Mouse (Mus musculus): ENCODE data around the gene Cnr2.
A peak's percentile ranks its signal among the peaks of the same experiment; 100 is the strongest.
"Not testable (repeated sequence)": the region's sequence is repeated elsewhere in the genome, so short reads cannot be mapped to it uniquely, and the experiment has no call there.

Gene Cnr2

GRCm38 (mm10) chr4:135931832-135932231 lies 36.6 kb downstream of the Cnr2 start:
- no peak for DNase-seq (ENCODE audit: low read depth, low spot score)

DNA sequence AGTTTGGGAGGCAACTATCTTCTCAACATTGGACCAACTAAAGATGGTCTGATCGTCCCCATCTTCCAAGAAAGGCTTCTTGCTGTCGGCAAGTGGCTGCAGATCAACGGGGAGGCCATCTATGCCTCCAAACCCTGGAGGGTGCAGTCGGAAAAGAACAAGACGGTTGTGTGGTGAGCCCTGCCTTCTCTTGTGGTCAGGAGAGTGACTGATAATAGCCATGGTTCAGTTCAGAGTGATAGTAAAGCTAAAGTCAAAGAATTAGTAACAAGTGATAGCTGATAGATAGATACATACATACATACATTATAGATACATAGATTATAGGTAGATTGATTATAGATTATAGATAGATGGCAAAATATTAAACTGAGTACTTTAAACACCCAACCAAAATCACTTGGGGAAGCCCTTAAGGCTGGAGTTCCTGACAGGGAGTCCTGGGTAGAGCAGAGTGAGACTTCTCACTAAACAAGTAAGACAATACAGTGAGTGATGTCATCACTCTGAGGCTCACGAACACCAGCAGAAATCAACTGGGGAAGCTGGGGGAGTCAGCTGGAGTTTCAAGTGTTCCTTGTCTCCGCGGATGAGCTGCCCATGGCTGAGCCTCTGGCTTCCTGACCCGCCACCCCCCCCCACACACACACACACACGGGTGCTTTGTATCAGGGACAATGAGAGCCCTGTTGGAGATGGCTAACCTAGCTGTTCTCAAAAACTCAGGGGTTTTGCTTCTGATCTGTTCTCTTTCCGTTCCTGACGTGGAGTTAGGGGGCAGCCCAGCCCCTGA lies 39.7 kb downstream of the Cnr2 start:
- no peak for DNase-seq (ENCODE audit: low read depth, low spot score)

DNA sequence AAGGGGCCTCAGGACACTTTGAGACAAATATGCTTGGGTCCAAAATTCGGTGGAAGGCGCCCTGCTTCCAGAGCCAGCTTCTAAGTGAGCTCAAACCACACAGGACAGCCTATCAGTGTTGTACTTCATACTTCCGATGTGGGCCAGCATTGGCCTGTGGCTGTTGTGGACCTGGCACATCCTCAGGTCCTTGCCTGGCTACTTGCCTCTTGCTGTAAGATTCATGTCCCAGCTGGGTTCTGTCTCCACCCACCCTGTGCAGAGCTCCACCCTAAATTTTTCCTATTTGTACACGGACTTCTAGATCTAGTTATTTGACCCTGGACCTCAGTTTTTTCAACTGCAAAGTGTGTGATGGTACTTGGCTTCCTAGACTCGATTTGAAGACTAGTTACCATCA lies 40.3 kb downstream of the Cnr2 start:
- no peak for DNase-seq (ENCODE audit: low read depth, low spot score)

DNA sequence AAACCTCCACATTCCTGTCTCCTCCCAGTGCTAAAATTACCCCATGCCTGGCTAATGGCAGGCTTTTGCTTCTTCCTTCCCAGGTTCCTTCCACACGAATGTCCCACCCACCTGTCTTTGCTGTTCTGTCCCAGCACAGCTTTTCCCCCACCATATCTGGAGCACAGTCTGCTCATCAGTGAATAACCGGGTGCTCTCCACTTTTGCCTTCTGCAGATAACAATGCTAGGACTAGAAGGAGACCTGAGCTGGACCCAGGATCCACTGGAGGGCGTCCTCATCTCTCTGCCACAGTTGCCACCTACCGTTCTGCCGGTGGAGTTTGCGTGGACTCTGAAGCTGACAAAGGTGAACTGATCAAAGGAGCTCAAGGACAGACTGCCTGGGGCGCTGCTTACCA lies 43.7 kb downstream of the Cnr2 start:
- DNase-seq (ENCODE audit: low read depth, low spot score) = no peak

DNA sequence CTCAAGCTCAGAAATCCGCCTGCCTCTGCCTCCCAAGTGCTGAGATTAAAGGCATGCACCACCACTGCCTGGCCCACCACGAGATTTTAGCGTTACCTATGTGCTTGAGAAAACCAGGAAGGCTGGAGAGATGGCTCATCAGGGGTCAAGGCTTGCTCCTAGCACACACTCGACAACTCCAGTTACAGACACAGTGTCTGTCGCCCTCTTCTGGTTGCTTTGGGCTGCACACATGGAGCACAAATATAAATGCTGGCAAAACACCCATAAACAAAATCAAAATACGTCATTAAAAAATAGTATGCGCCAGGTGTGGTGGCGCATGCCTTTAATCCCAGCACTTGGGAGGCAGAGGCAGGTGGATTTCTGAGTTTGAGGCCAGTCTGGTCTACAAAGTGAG lies 45.8 kb downstream of the Cnr2 start:
- not testable (repeated sequence) for DNase-seq (ENCODE audit: low read depth, low spot score)

DNA sequence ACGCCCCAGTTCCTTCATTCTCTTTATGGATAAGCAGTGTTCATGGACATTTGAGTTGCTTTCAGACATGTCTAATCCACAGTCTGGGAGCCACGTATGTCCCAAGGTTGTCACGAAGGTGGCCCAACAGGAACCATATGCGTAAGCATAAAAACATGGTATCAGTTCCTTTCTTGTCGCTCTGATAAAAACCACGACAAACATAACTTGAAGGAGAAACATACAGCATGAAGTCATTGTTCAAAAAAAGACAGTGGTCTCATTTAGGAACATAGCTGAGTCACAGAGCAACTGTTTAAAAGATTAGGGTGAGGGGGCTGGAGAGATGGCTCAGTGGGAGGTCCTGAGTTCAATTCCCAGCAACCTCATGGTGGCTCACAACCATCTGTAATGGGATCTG lies 47.0 kb downstream of the Cnr2 start:
- no peak for DNase-seq (ENCODE audit: low read depth, low spot score)

GRCm38 (mm10) chr4:135943389-135943788 lies 48.2 kb downstream of the Cnr2 start:
- DNase-seq (ENCODE audit: low read depth, low spot score) = no peak

GRCm38 (mm10) chr4:135945706-135946105 lies 50.5 kb downstream of the Cnr2 start:
- no peak for DNase-seq (ENCODE audit: low read depth, low spot score)

- peak; percentile 87 for DNase-seq (ENCODE audit: low read depth, low spot score)
Observed at GRCm38 (mm10) chr4:135946278-135946658, 51.1 kb downstream of the Cnr2 start, which contains the start of gene Hmgcl. Gene Hmgcl (plus strand): TSS chr4:135946448.

DNA sequence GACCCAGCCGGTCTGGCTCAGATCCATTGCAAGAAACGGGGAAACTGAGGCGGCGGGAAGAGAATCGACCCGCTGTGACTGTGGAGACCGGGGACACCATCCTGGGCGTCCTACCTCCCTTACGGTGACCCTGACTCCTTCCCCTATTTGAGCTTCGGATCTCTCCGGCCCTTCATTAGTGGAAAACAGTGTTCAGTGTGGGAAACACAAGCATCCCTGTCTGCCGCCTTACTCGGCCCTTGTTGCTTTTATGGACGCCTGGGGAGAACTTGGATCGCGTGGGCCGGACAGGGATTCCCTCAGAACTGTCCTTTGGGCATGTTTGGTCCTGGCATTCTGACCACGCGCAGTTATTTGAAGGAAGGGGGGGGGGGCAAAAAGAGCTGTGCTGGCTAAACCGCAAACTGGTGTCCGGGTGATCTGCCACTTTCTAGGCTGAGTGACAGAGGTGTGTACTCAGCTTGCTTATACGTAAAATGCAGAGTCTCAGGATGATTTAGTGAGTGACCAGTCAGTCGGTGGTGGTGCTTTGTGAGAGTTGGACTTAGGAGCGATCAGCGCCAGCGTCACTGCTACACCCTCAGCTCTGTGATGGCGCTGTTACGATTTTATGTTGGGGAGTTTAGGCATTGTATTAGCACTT lies 51.6 kb downstream of the Cnr2 start:
- no peak for DNase-seq (ENCODE audit: low read depth, low spot score)

DNA sequence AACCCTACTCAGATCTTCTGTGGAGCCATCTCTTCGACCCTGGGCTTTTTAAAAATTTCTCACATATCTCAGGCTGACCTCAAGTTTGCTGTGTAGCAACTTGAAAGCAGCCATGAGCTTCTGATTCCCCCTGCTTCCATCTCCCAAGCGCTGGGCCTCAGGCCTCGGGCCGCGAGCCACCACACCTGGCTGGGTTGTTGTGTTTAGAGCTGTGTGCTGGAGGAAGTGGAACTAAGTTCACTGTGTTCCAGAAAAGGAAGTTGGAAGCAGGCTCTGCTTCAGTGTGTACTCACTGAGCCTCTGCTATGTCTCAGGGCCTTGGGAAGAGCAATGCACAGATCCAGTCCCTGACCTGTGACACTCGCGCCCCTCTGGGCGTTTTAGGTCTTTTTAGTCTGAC lies 52.9 kb downstream of the Cnr2 start:
- DNase-seq (ENCODE audit: low read depth, low spot score) = no peak

- DNase-seq (ENCODE audit: low read depth, low spot score) = no peak
Observed at GRCm38 (mm10) chr4:135949475-135949874, 54.3 kb downstream of the Cnr2 start.

DNA sequence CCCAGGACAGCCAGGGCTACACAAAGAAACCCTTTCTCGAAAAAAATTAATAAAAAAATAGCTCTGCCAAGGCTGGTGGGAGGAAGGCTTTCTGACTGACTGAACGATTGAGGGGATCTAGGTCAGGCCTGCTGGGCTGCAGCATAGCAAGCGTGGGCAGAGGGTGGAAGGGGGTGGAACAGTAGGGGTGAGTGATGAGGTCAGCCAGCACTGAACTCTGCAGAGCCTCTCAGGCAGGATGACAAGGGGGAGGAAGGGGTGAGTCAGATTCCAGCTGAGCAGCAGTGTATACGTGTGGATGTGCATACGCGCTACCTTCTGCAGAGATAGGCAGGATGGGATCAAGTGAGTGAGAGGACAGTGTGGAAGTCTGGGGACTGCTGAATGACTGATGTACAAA lies 54.7 kb downstream of the Cnr2 start:
- no peak for DNase-seq (ENCODE audit: low read depth, low spot score)

- DNase-seq (ENCODE audit: low read depth, low spot score) = no peak
Observed at GRCm38 (mm10) chr4:135950365-135950764, 55.2 kb downstream of the Cnr2 start.

DNA sequence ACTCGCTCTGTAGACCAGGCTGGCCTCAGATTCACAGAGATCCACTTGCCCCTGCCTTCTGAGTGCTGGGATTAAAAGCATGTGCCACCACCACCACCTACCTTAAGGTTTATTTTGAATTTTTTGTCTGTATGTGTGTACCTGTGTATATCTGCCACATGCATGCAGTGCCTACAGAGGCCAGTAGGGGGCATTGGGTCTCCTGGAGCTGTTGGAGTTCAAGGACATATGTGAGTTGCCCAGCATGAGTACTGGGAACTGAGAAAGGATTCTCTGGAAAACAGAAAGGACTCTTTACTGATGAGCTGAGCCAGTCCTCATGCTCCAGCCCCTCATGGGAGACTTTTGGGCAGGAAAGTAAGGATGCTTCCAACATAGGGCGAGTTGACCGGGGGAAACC lies 56.3 kb downstream of the Cnr2 start:
- no peak for DNase-seq (ENCODE audit: low read depth, low spot score)

DNA sequence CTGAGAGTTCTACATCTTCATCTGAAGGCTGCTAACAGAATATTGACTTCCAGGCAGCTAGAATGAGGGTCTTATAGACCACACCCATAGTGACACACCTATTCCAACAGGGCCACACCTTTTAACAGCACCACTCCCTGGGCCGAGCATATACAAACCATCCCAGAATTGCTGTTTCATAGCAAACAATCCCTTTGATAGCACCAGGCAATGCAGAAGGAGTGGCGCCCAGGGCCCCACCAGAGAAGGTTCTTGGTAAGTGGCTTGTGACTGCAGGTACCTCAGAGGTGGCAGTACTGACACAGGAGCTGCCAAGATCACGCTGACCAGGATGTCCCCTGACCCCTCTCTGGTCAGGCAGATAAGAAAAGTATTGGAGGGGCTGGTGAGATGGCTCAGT lies 58.0 kb downstream of the Cnr2 start:
- no peak for DNase-seq (ENCODE audit: low read depth, low spot score)

GRCm38 (mm10) chr4:135954241-135954640 lies 59.0 kb downstream of the Cnr2 start:
- DNase-seq (ENCODE audit: low read depth, low spot score) = peak; percentile 72

GRCm38 (mm10) chr4:135955886-135956285 lies 60.7 kb downstream of the Cnr2 start:
- DNase-seq (ENCODE audit: low read depth, low spot score) = no peak

DNA sequence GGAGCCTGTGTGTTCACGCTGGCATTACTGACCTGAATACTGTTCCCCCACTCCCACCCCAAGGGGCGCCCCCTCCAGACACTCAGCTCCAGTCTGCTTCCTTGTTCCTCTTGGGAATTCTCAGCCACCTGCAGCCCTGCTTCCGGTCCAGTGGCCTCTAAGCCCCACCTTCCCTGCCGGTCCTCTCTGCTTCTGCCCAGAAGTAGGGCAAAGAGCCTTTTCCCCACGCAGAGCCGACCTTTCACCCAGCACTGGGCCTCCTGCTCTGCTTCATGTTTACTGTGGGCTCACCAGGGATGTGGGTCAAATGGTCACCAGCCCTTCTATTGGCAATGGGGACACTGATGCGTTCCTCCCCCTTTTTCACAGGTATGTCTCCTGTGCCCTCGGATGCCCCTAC lies 63.2 kb downstream of the Cnr2 start:
- DNase-seq (ENCODE audit: low read depth, low spot score) = no peak

- DNase-seq (ENCODE audit: low read depth, low spot score) = peak; percentile 83
Observed at GRCm38 (mm10) chr4:135960717-135961116, 65.5 kb downstream of the Cnr2 start.

DNA sequence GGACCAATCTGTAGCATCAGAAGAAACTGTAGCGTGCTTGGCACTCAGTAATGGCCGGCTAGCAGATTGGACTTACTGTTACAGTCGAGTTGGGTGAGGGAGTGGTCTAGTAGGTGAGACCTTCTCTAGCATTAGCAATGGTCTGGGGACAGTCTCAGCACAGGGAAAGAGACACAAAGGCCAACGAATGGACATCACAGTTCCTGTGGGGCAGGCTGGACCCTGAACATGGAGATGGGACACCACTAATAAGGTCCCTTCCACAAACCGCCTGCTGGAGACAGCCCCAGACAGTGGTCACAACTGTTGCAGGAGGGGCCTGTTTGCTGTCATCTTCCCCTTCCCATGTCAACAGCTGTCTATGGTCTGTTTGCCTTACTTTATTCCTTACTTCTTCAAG lies 66.5 kb downstream of the Cnr2 start:
- no peak for DNase-seq (ENCODE audit: low read depth, low spot score)

- no peak for DNase-seq (ENCODE audit: low read depth, low spot score)
Observed at GRCm38 (mm10) chr4:135962198-135962597, 67.0 kb downstream of the Cnr2 start.

- no peak for DNase-seq (ENCODE audit: low read depth, low spot score)
Observed at GRCm38 (mm10) chr4:135962946-135963345, 67.8 kb downstream of the Cnr2 start.
